Mouse (Mus musculus) duodenum, adult 2 months (tissue): ENCODE measurements around the gene Akr1c6. TPM values are rescaled to one million over a fixed set of nuclear protein-coding genes. Genes with fewer than 3 reads are reported as not detected.

ENCODE experiments used
- polyA plus RNA-seq: library from polyadenylated mRNA; depleted of rRNA; stranded (reverse); fragments of >200 nt; gene quantifications from 2 replicates; pipeline ENCODE4 v1.2.3, GENCODE M21; 2012; ENCODE audit warnings: low replicate concordance; rRNA removed

The Akr1c6 gene
- not detected in 2 replicates for polyA plus RNA-seq

DNA sequence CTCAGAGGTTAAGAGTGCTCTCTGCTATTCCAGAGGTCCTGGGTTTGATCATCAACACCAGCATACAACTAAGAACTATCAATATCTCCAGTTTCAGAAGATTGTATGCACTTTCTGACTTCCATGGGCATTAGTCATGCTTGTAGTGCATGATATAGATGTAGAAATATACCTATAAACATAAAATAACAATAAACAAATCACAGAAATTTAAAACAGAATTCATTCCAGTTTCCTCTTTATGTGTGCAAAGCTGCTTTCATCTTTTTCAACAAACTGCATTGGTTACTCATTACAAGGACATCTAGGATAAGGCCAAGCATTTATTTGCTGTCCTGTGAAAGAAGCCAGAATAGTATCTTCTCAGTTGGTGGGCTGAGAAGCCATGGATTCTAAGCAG is at the start of gene Akr1c6:
TSS of gene Akr1c6 (plus strand) at position 301 of the 400 bp plus-strand sequence.

Other genes starting within 250 kb of the Akr1c6 start
- gene Akr1c13, start 243.2 kb upstream of the Akr1c6 start, polyA plus RNA-seq, result 7.3 and 14.6 TPM in 2 replicates
- gene Akr1c19, start 205.6 kb upstream of the Akr1c6 start, polyA plus RNA-seq, result 4.3 and 9.4 TPM in 2 replicates
- 4.9 and 8.2 TPM in 2 replicates for gene Akr1c12, start 154.9 kb upstream of the Akr1c6 start, polyA plus RNA-seq
- gene Akr1c20, start 89.0 kb downstream of the Akr1c6 start, polyA plus RNA-seq, result not detected in 2 replicates
- not detected in 2 replicates for gene Akr1c21, start 139.8 kb downstream of the Akr1c6 start, polyA plus RNA-seq
- gene Akr1e1, start 174.9 kb downstream of the Akr1c6 start, polyA plus RNA-seq, result 0.38 and 1.5 TPM in 2 replicates